Mouse (Mus musculus): ENCODE measurements around the gene Pecam1. TPM values are rescaled to one million over a fixed set of nuclear protein-coding genes. Genes with fewer than 3 reads are reported as not detected.
"Not testable (repeated sequence)": the region's sequence is repeated elsewhere in the genome, so short reads cannot be mapped to it uniquely, and the experiment has no call there.

The Pecam1 gene
- polyA plus RNA-seq, 1 experiment from 2014 or later = 52.0 TPM

GRCm38 (mm10) chr11:106623629-106624028 lies 126.8 kb downstream of the Pecam1 start:
- Histone ChIP-seq H3K9ac (ENCODE audit: low read depth, low read length) (no peak overlapping the region), H3K27me3 (ENCODE audit: control insufficient read depth, insufficient read depth, low read length) (no peaks in the 10 kb centered on the region), H3K9me3 (replicated peaks; ENCODE audit: control insufficient read depth, low read length) (no peaks in the 10 kb centered on the region), H3K4me1 (ENCODE audit: control insufficient read depth, insufficient read depth, low read length) (peaks cover 17% of the 10 kb centered on the region), H3K4me3 (ENCODE audit: low read depth, low read length) (no peak overlapping the region), H3K4me2 (no peak overlapping the region), H3K36me3 (ENCODE audit: control insufficient read depth, insufficient read depth, low read length) (no peaks in the 10 kb centered on the region), H3K27ac (ENCODE audit: low read depth, low read length) (no peak overlapping the region)
- ATAC-seq (replicated peaks; ENCODE audit: insufficient number of reproducible peaks, low FRiP score, low TSS enrichment) = no peak
- WGBS (ENCODE audit: insufficient replicate concordance) = 71% methylated on average over 2 of the region's 2 CpGs

GRCm38 (mm10) chr11:106622056-106622455 lies 128.4 kb downstream of the Pecam1 start:
- ATAC-seq (replicated peaks; ENCODE audit: insufficient number of reproducible peaks, low FRiP score, low TSS enrichment) = no peak
- Histone ChIP-seq H3K27me3 (ENCODE audit: control insufficient read depth, insufficient read depth, low read length) (no peaks in the 10 kb centered on the region), H3K4me2 (no peak overlapping the region), H3K27ac (ENCODE audit: low read depth, low read length) (peak overlapping the region; percentile 70), H3K9me3 (replicated peaks; ENCODE audit: control insufficient read depth, low read length) (no peaks in the 10 kb centered on the region), H3K9ac (ENCODE audit: low read depth, low read length) (no peak overlapping the region), H3K4me1 (ENCODE audit: control insufficient read depth, insufficient read depth, low read length) (peaks cover 17% of the 10 kb centered on the region), H3K36me3 (ENCODE audit: control insufficient read depth, insufficient read depth, low read length) (no peaks in the 10 kb centered on the region), H3K4me3 (ENCODE audit: low read depth, low read length) (no peak overlapping the region)
- WGBS (ENCODE audit: insufficient replicate concordance) = 74% methylated on average over 8 of the region's 8 CpGs

GRCm38 (mm10) chr11:106618768-106619167 lies 131.7 kb downstream of the Pecam1 start:
- H3K36me3 ChIP-seq (ENCODE audit: control insufficient read depth, insufficient read depth, low read length); H3K4me2 ChIP-seq; H3K9me3 ChIP-seq (replicated peaks; ENCODE audit: control insufficient read depth, low read length); ATAC-seq (replicated peaks; ENCODE audit: insufficient number of reproducible peaks, low FRiP score, low TSS enrichment); H3K27me3 ChIP-seq (ENCODE audit: control insufficient read depth, insufficient read depth, low read length); H3K4me3 ChIP-seq (ENCODE audit: low read depth, low read length); H3K9ac ChIP-seq (ENCODE audit: low read depth, low read length); H3K27ac ChIP-seq (ENCODE audit: low read depth, low read length): not testable (repeated sequence)
- WGBS (ENCODE audit: insufficient replicate concordance) = 91% methylated on average over 4 of the region's 4 CpGs
- peaks cover 22% of the 10 kb centered on the region for H3K4me1 ChIP-seq (ENCODE audit: control insufficient read depth, insufficient read depth, low read length)

DNA sequence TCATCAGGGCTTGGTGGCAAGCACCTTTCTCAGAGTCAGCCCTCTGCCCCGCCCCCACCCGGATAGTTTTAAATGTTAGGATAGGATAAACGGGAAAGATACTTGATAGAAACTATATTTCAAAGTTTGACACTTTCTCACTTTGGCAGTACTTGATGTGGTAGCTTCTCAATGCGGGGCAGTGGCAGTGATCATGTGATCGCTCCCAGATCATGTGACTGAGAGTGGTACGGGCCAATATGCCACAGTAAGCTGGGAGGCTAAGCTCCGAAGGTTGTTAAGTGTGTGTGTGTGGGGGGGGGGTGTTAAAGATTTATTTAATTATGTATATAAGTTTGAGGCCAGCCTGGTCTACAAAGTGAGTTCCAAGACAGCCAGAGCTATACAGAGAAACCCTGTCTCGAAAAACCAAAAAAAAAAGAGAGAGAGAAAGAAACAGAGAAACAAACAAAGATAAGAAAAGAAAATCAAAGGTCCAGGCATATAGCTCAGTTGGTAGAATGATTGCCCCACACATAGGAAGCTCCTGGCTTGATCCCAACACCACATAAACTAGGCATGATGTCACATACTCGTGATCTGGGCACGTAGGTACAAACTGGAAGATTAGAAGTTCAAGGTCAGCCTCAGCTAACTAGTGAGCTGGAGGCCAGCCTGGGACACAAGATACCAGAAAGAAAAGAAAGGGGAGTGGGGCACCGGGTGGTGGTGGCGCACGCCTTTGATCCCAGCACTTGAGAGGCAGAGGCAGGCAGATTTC lies 132.4 kb downstream of the Pecam1 start:
- Histone ChIP-seq H3K9ac (ENCODE audit: low read depth, low read length) (no peak overlapping the region), H3K4me1 (ENCODE audit: control insufficient read depth, insufficient read depth, low read length) (peaks cover 27% of the 10 kb centered on the region), H3K9me3 (replicated peaks; ENCODE audit: control insufficient read depth, low read length) (no peaks in the 10 kb centered on the region), H3K27me3 (ENCODE audit: control insufficient read depth, insufficient read depth, low read length) (no peaks in the 10 kb centered on the region), H3K36me3 (ENCODE audit: control insufficient read depth, insufficient read depth, low read length) (no peaks in the 10 kb centered on the region), H3K27ac (ENCODE audit: low read depth, low read length) (no peak overlapping the region), H3K4me2 (no peak overlapping the region), H3K4me3 (ENCODE audit: low read depth, low read length) (no peak overlapping the region)
- WGBS (ENCODE audit: insufficient replicate concordance) = 73% methylated on average over 13 of the region's 13 CpGs
- no peak for ATAC-seq (replicated peaks; ENCODE audit: insufficient number of reproducible peaks, low FRiP score, low TSS enrichment)

DNA sequence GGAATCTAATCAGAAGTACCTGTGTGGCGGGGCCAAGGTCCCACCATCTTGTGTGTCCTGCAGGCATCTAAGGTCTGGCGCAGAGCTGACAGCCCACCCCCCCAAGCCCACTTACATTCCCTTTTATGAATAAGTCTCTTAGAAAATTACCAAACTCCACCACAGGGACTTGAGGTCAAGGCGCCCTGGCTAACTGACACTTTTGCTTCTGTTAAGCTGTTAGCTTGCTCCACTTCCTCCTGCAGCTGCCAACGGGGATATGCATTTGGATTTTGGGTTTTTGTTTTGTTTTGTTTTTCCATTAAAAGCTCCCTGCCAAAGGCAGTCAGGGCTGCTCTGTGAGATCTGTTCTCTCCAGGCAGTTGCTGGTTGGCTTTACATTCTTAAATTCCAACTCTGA lies 134.9 kb downstream of the Pecam1 start:
- Histone ChIP-seq H3K4me1 (ENCODE audit: control insufficient read depth, insufficient read depth, low read length) (peaks cover 24% of the 10 kb centered on the region), H3K27me3 (ENCODE audit: control insufficient read depth, insufficient read depth, low read length) (no peaks in the 10 kb centered on the region), H3K36me3 (ENCODE audit: control insufficient read depth, insufficient read depth, low read length) (no peaks in the 10 kb centered on the region), H3K27ac (ENCODE audit: low read depth, low read length) (no peak overlapping the region), H3K4me3 (ENCODE audit: low read depth, low read length) (no peak overlapping the region), H3K4me2 (no peak overlapping the region), H3K9me3 (replicated peaks; ENCODE audit: control insufficient read depth, low read length) (no peaks in the 10 kb centered on the region), H3K9ac (ENCODE audit: low read depth, low read length) (no peak overlapping the region)
- ATAC-seq (replicated peaks; ENCODE audit: insufficient number of reproducible peaks, low FRiP score, low TSS enrichment) = no peak
- 72% methylated on average over 4 of the region's 4 CpGs for WGBS (ENCODE audit: insufficient replicate concordance)

DNA sequence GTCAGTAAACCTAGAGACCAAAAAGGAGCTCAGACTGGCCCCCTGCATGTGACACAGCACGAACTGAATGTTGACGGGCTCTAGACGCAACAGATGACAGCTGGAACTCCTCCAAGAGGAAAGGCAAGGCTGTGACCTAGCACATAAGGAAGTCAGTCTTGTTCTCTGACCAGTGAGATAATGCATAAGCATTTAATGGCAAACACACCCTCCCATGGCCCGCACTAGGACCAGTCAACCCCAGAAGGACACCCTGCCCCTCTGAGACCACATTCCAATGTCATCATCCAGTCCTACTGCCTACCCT lies 136.1 kb downstream of the Pecam1 start:
- Histone ChIP-seq H3K27ac (ENCODE audit: low read depth, low read length) (no peak overlapping the region), H3K27me3 (ENCODE audit: control insufficient read depth, insufficient read depth, low read length) (no peaks in the 10 kb centered on the region), H3K36me3 (ENCODE audit: control insufficient read depth, insufficient read depth, low read length) (no peaks in the 10 kb centered on the region), H3K9me3 (replicated peaks; ENCODE audit: control insufficient read depth, low read length) (no peaks in the 10 kb centered on the region), H3K4me1 (ENCODE audit: control insufficient read depth, insufficient read depth, low read length) (peaks cover 24% of the 10 kb centered on the region), H3K9ac (ENCODE audit: low read depth, low read length) (no peak overlapping the region), H3K4me3 (ENCODE audit: low read depth, low read length) (no peak overlapping the region), H3K4me2 (no peak overlapping the region)
- 36% methylated on average over 4 of the region's 4 CpGs for WGBS (ENCODE audit: insufficient replicate concordance)
- ATAC-seq (replicated peaks; ENCODE audit: insufficient number of reproducible peaks, low FRiP score, low TSS enrichment) = no peak

GRCm38 (mm10) chr11:106613638-106614338 lies 136.6 kb downstream of the Pecam1 start:
- Histone ChIP-seq H3K27ac (ENCODE audit: low read depth, low read length) (peak overlapping the region; percentile 76), H3K36me3 (ENCODE audit: control insufficient read depth, insufficient read depth, low read length) (no peaks in the 10 kb centered on the region), H3K4me1 (ENCODE audit: control insufficient read depth, insufficient read depth, low read length) (peaks cover 27% of the 10 kb centered on the region), H3K4me2 (peak overlapping the region; percentile 85), H3K9ac (ENCODE audit: low read depth, low read length) (peak overlapping the region; percentile 77), H3K4me3 (ENCODE audit: low read depth, low read length) (peak overlapping the region; percentile 79), H3K9me3 (replicated peaks; ENCODE audit: control insufficient read depth, low read length) (no peaks in the 10 kb centered on the region), H3K27me3 (ENCODE audit: control insufficient read depth, insufficient read depth, low read length) (no peaks in the 10 kb centered on the region)
- 56% methylated on average over 15 of the region's 15 CpGs for WGBS (ENCODE audit: insufficient replicate concordance)
- ATAC-seq (replicated peaks; ENCODE audit: insufficient number of reproducible peaks, low FRiP score, low TSS enrichment) = no peak

DNA sequence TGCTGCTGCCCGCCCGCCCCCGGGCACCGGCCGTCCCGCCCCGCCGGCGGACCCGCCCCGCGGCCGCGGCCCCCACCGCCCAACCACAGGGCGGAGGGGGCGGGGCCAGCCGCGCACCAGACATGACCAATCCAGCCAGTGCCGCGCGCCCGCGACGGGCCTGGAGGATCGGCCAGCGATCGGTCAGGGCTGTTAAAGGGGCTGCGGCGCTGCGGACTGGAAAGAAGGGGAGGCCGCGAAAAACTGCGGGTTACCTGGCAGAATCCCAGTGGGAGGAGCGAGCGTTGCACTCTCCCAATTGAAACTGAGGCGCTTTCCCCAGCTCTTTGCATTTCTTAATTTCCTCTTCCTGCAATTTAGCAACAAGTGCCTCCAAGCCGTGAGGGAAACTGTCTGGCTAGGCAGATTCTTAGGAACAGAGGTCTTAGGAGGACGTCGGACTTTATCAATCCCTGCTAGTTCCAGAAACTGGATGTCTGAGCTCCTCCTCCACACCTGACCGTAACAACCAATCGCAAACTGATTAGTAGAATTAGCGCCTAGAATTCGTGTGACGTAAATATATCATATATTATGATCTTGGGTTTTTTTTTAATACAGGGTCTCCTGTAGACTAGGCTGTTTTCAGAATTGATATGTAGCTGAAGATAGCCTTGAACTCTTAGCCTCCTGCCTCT lies 137.3 kb downstream of the Pecam1 start, which contains the start of gene Tex2:
Tex2 (minus strand) TSS at position 463 of the 677 bp plus-strand sequence.
- ATAC-seq (replicated peaks; ENCODE audit: insufficient number of reproducible peaks, low FRiP score, low TSS enrichment) = peak; percentile 93
- H3K27ac ChIP-seq (ENCODE audit: low read depth, low read length) = peak within 1 kb of the TSS; percentile 78
- H3K4me3 ChIP-seq (ENCODE audit: low read depth, low read length) = peak within 1 kb of the TSS; percentile 79
- H3K9me3 ChIP-seq (replicated peaks; ENCODE audit: control insufficient read depth, low read length) = no peaks in the 10 kb centered on the region
- no peaks in the 10 kb centered on the region for H3K27me3 ChIP-seq (ENCODE audit: control insufficient read depth, insufficient read depth, low read length)
- H3K36me3 ChIP-seq (ENCODE audit: control insufficient read depth, insufficient read depth, low read length) = no peaks in the 10 kb centered on the region
- H3K4me2 ChIP-seq = peak within 1 kb of the TSS; percentile 85
- peaks cover 29% of the 10 kb centered on the region for H3K4me1 ChIP-seq (ENCODE audit: control insufficient read depth, insufficient read depth, low read length)
- under 1% methylated on average over 43 of the region's 45 CpGs for WGBS (ENCODE audit: insufficient replicate concordance)
- peak within 1 kb of the TSS; percentile 84 for H3K9ac ChIP-seq (ENCODE audit: low read depth, low read length)
